Mouse (Mus musculus) right cerebral cortex, adult 18-20 months (tissue): ENCODE data around the gene Naa35.

Experiments
- DNase-seq: peaks from one replicate; pipeline ENCODE4 v3.0.0; 2022; ENCODE audit warnings: mixed read lengths

The Naa35 gene

GRCm38 (mm10) chr13:59642818-59643217, 57.8 kb downstream of the Naa35 start:
- no peak for DNase-seq

GRCm38 (mm10) chr13:59645491-59645890, 60.4 kb downstream of the Naa35 start:
- no peak for DNase-seq

GRCm38 (mm10) chr13:59646674-59647244, 61.7 kb downstream of the Naa35 start:
- peak; percentile 58 for DNase-seq

GRCm38 (mm10) chr13:59647484-59647883, 62.4 kb downstream of the Naa35 start:
- no peak for DNase-seq

- DNase-seq: no peak
Observed at GRCm38 (mm10) chr13:59648598-59648997, 63.5 kb downstream of the Naa35 start.

- no peak for DNase-seq
Observed at GRCm38 (mm10) chr13:59649781-59650180, 64.7 kb downstream of the Naa35 start.

GRCm38 (mm10) chr13:59652651-59653050, 67.6 kb downstream of the Naa35 start:
- no peak for DNase-seq

- DNase-seq: no peak
Observed at GRCm38 (mm10) chr13:59653136-59653535, 68.1 kb downstream of the Naa35 start.

- no peak for DNase-seq
Observed at GRCm38 (mm10) chr13:59654465-59654864, 69.4 kb downstream of the Naa35 start.

- no peak for DNase-seq
Observed at GRCm38 (mm10) chr13:59655718-59656315, 70.8 kb downstream of the Naa35 start.

GRCm38 (mm10) chr13:59656316-59656832, 71.3 kb downstream of the Naa35 start:
- DNase-seq: no peak

GRCm38 (mm10) chr13:59656975-59657388, 71.9 kb downstream of the Naa35 start:
- no peak for DNase-seq

GRCm38 (mm10) chr13:59657781-59658180, 72.7 kb downstream of the Naa35 start:
- DNase-seq: no peak

GRCm38 (mm10) chr13:59660371-59660770, 75.3 kb downstream of the Naa35 start:
- DNase-seq: no peak

GRCm38 (mm10) chr13:59661387-59661786, 76.3 kb downstream of the Naa35 start:
- DNase-seq: no peak

- DNase-seq: no peak
Observed at GRCm38 (mm10) chr13:59661966-59662365, 76.9 kb downstream of the Naa35 start.

- no peak for DNase-seq
Observed at GRCm38 (mm10) chr13:59663939-59664712, 79.1 kb downstream of the Naa35 start.

- no peak for DNase-seq
Observed at GRCm38 (mm10) chr13:59667763-59668162, 82.7 kb downstream of the Naa35 start.

- DNase-seq: no peak
Observed at GRCm38 (mm10) chr13:59668501-59669093, 83.5 kb downstream of the Naa35 start.

GRCm38 (mm10) chr13:59669946-59670345, 84.9 kb downstream of the Naa35 start:
- peak; percentile 71 for DNase-seq

- no peak for DNase-seq
Observed at GRCm38 (mm10) chr13:59671521-59671920, 86.5 kb downstream of the Naa35 start.

- DNase-seq: no peak
Observed at GRCm38 (mm10) chr13:59672248-59672647, 87.2 kb downstream of the Naa35 start.

GRCm38 (mm10) chr13:59673597-59673996, 88.5 kb downstream of the Naa35 start:
- no peak for DNase-seq
